Mouse (Mus musculus) embryonic fibroblast, embryonic 13.5 days (primary cell): ENCODE results near the gene Itpr3. TPM values are rescaled to one million over a fixed set of nuclear protein-coding genes. Genes with fewer than 3 reads are reported as not detected.

Experiments used
- H3K27ac ChIP-seq: 2 replicates; pipeline ENCODE4 v1.5.1; 2012; ENCODE audit warnings: low read length, control low read depth, inconsistent platforms; ENCODE audit not compliant: insufficient read depth
- H3K4me1 ChIP-seq: 2 replicates; pipeline ENCODE4 v1.6.1; 2011; ENCODE audit warnings: low read length; ENCODE audit not compliant: control insufficient read depth, insufficient read depth
- H3K4me3 ChIP-seq: 2 replicates; pipeline ENCODE4 v1.5.1; 2011; ENCODE audit warnings: mild to moderate bottlenecking, control low read depth, low read length; ENCODE audit not compliant: insufficient read depth
- CTCF ChIP-seq: IDR thresholded peaks from 2 replicates; pipeline ENCODE4 v1.5.1; 2011; ENCODE audit warnings: mild to moderate bottlenecking, control low read depth, low read length, moderate library complexity, borderline replicate concordance; ENCODE audit not compliant: insufficient read depth
- POLR2A ChIP-seq: IDR thresholded peaks from 2 replicates; pipeline ENCODE4 v1.6.1; 2011; ENCODE audit warnings: low read depth, mild to moderate bottlenecking, control low read depth, low read length, moderate library complexity
- polyA plus RNA-seq: library from polyadenylated mRNA; stranded (reverse); fragments of >200 nt; gene quantifications from 2 replicates; pipeline ENCODE4 v1.2.4, GENCODE M21; 2011; ENCODE audit warnings: low read depth; ENCODE audit not compliant: missing spikeins, insufficient read length

Gene Itpr3
- polyA plus RNA-seq, 1 experiment, result 15.7 TPM

GRCm38 (mm10) chr17:27144152-27144551 lies 87.0 kb downstream of the Itpr3 start:
- no peak overlapping the region for H3K27ac ChIP-seq
- TF ChIP-seq POLR2A (no peak), CTCF (no peak)
- peaks cover 32% of the 10 kb centered on the region for H3K4me1 ChIP-seq

GRCm38 (mm10) chr17:27146323-27146923 lies 89.3 kb downstream of the Itpr3 start:
- no peak overlapping the region for H3K4me3 ChIP-seq
- peaks cover 22% of the 10 kb centered on the region for H3K4me1 ChIP-seq
- 0 out of 2 replicates have a peak overlapping the region, but pooled peaks have one; percentile 27 for H3K27ac ChIP-seq
- no peak for TF ChIP-seq POLR2A
- no peak for TF ChIP-seq CTCF

More at GRCm38 (mm10) chr17:27144152-27144551, 87.0 kb downstream of the Itpr3 start:
- H3K4me3 ChIP-seq, result no peak overlapping the region

- no peak overlapping the region for H3K4me3 ChIP-seq
- TF ChIP-seq CTCF, result no peak
- TF ChIP-seq POLR2A, result no peak
- H3K27ac ChIP-seq, result no peak overlapping the region
- peaks cover 18% of the 10 kb centered on the region for H3K4me1 ChIP-seq
Observed at GRCm38 (mm10) chr17:27150871-27151270, 93.8 kb downstream of the Itpr3 start.

GRCm38 (mm10) chr17:27151411-27151810 lies 94.3 kb downstream of the Itpr3 start:
- TF ChIP-seq CTCF, result no peak
- TF ChIP-seq POLR2A, result no peak
- Histone ChIP-seq H3K27ac (no peak overlapping the region), H3K4me3 (no peak overlapping the region), H3K4me1 (peaks cover 13% of the 10 kb centered on the region)

- no peak for TF ChIP-seq POLR2A
- no peak for TF ChIP-seq CTCF
Observed at GRCm38 (mm10) chr17:27152976-27153723, 96.0 kb downstream of the Itpr3 start.

GRCm38 (mm10) chr17:27153773-27154193 lies 96.7 kb downstream of the Itpr3 start:
- Histone ChIP-seq H3K4me1 (peaks cover 8% of the 10 kb centered on the region), H3K4me3 (no peak overlapping the region), H3K27ac (peak overlapping the region; percentile 65)
- TF ChIP-seq POLR2A, result no peak
- TF ChIP-seq CTCF, result no peak

More at GRCm38 (mm10) chr17:27152976-27153723, 96.0 kb downstream of the Itpr3 start:
- H3K27ac ChIP-seq, result peak overlapping the region; percentile 65
- H3K4me1 ChIP-seq, result peaks cover 8% of the 10 kb centered on the region
- H3K4me3 ChIP-seq, result no peak overlapping the region

GRCm38 (mm10) chr17:27154256-27154655 lies 97.2 kb downstream of the Itpr3 start:
- Histone ChIP-seq H3K27ac (peak overlapping the region; percentile 65), H3K4me1 (peaks cover 8% of the 10 kb centered on the region), H3K4me3 (no peak overlapping the region)
- TF ChIP-seq CTCF, result no peak
- no peak for TF ChIP-seq POLR2A

- Histone ChIP-seq H3K27ac (peak overlapping the region; percentile 5; the same call in 1 of the 2 replicates), H3K4me1 (peaks cover 8% of the 10 kb centered on the region), H3K4me3 (no peak overlapping the region)
- TF ChIP-seq POLR2A (no peak), CTCF (no peak)
Observed at GRCm38 (mm10) chr17:27154881-27155280, 97.8 kb downstream of the Itpr3 start.

GRCm38 (mm10) chr17:27155752-27156151 lies 98.6 kb downstream of the Itpr3 start:
- H3K4me1 ChIP-seq, result peaks cover 8% of the 10 kb centered on the region
- TF ChIP-seq CTCF, result no peak
- TF ChIP-seq POLR2A, result no peak
- H3K4me3 ChIP-seq, result no peak overlapping the region
- H3K27ac ChIP-seq, result no peak overlapping the region

GRCm38 (mm10) chr17:27158439-27158838 lies 101.3 kb downstream of the Itpr3 start:
- Histone ChIP-seq H3K27ac (no peak overlapping the region), H3K4me1 (peaks cover 6% of the 10 kb centered on the region), H3K4me3 (no peak overlapping the region)
- TF ChIP-seq CTCF (no peak), POLR2A (no peak)
